Mouse (Mus musculus) heart, adult 2 months (tissue): ENCODE results near the gene Nckap5.

ENCODE experiments used
- CTCF ChIP-seq: fragments of 200-600 bp; IDR thresholded peaks from 2 replicates; pipeline ENCODE4 v1.8.1; 2022; ENCODE audit warnings: antibody characterized with exemption, mild to moderate bottlenecking, moderate library complexity
- EP300 ChIP-seq: fragments of 200-500 bp; IDR thresholded peaks from 2 replicates; pipeline ENCODE4 v1.6.1; 2011; ENCODE audit warnings: low read depth, low read length, control low read depth; ENCODE audit not compliant: insufficient read depth
- POLR2A ChIP-seq: fragments of 200-500 bp; IDR thresholded peaks from 2 replicates; pipeline ENCODE4 v1.6.1; 2011; ENCODE audit warnings: mild to moderate bottlenecking, low read depth, low read length, control low read depth; ENCODE audit not compliant: insufficient read depth

DNA sequence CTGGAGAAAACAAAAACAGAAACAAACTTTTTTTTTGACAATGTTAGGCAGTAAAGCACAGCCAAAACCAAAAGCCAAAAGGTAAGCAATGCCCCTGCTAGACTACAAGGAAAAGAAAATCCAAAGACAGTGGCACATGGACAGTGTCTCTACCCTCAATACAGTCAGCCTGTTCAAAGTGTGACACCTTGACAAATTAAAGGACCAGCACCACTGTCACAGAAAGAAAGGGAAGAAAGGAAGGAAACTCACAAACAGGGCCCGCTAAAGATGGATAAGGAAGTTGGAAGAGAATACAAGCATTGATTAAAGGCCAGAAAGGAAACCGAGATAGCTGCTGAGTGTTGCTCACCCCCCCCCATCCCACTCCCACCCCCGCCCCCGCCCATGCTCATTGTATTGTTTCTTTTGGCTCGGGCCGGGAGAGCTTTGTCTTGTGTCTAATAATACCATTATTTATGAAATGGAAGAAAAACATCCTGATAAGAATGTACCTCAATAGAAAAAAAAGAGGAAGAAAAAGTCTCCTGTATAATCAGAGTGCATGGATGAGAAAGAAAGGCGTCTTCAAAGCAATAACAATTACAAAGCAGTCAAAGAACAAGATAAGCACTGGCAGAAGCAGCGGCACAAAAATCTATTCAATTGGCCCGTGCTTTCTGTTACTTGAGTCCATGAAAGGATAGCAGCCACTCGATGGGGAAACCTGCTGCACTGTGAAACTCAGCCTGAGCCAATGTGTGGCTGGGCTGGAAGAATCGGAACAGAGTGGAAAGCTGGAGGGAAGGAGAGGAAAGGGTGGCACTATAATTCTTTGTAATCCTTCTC, 368.9 kb downstream of the Nckap5 start:
- TF ChIP-seq POLR2A (no peak), CTCF (no peak), EP300 (no peak)
